Mouse (Mus musculus): ENCODE measurements around the gene Lipa.

GRCm38 (mm10) chr19:34523106-34523725 lies 4.1 kb downstream of the Lipa start:
- no peak for TF ChIP-seq CTCF (conservative IDR thresholded peaks at IDR 0.05; ENCODE audit: insufficient read depth, insufficient read length, low read depth, low read length)
- no peak for TF ChIP-seq POLR2A (IDR thresholded peaks at IDR 0.05; ENCODE audit: low read depth, low read length)

All from kidney, adult 2 months (tissue).